Mouse (Mus musculus): ENCODE results near the gene Atn1.

DNA sequence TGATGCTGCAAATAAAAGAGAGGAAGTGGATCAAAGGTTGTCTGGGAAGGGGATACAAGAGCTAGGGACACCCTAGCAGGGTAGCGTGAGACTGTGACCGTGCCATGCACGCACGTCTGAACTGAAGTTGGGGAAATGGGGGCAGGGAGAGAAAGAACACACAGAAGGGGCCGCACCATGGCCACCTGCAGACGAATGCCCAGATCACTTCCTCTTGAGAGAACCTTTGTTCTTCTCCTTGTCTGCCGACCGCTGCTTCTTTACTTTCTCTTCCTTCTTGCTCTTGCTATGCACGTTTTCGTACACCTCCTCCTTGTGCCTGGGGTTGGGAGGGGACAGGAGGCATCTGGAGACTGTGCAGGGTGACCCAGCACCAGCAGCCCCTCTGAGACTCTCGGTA lies 35.4 kb downstream of the Atn1 start:
- TF ChIP-seq CTCF (IDR thresholded peaks at IDR 0.05; ENCODE audit: low read depth) (no peak), EP300 (optimal IDR thresholded peaks at IDR 0.05) (no peak)

Data from stomach, postnatal 0 days (tissue).